Mouse (Mus musculus) ES-Bruce4 (cell line): ENCODE measurements at regions not wholly inside any gene's neighbourhood (a gene's known extent, or its start where the extent isn't known, plus 50 kb on each side); places are given as distances from the start of the nearest gene placed in this dataset.

ENCODE experiments used
- H3K27ac ChIP-seq: 2 replicates; pipeline ENCODE4 v1.5.1; 2012; ENCODE audit warnings: low read length, inconsistent platforms; ENCODE audit not compliant: insufficient read depth
- H3K27me3 ChIP-seq: 2 replicates; pipeline ENCODE4 v1.6.1; 2012; ENCODE audit warnings: mild to moderate bottlenecking, low read length, inconsistent platforms; ENCODE audit not compliant: control insufficient read depth, poor library complexity, insufficient read depth, severe bottlenecking
- H3K36me3 ChIP-seq: 2 replicates; pipeline ENCODE4 v1.6.1; 2012; ENCODE audit warnings: inconsistent platforms, mild to moderate bottlenecking, low read length, moderate library complexity; ENCODE audit not compliant: control insufficient read depth, poor library complexity, insufficient read depth, severe bottlenecking
- H3K4me1 ChIP-seq: one replicate; pipeline ENCODE4 v1.8.1; 2011; ENCODE audit warnings: low read length; ENCODE audit not compliant: control insufficient read depth, insufficient read depth
- H3K4me3 ChIP-seq: 2 replicates; pipeline ENCODE4 v1.5.1; 2011; ENCODE audit warnings: low read depth, mild to moderate bottlenecking, low read length
- H3K9ac ChIP-seq: 2 replicates; pipeline ENCODE4 v1.6.1; 2012; ENCODE audit warnings: low read depth, mild to moderate bottlenecking, inconsistent platforms; ENCODE audit not compliant: poor library complexity, severe bottlenecking
- H3K9me3 ChIP-seq: replicated peaks from 2 replicates; pipeline ENCODE4 v1.6.1; 2012; ENCODE audit warnings: mild to moderate bottlenecking, low read length, inconsistent platforms; ENCODE audit not compliant: control insufficient read depth, poor library complexity, insufficient read depth, severe bottlenecking
- CTCF ChIP-seq: IDR thresholded peaks from one replicate; pipeline ENCODE4 v1.8.1; 2011; ENCODE audit warnings: low read depth, low read length
- EP300 ChIP-seq: IDR thresholded peaks from 2 replicates; pipeline ENCODE4 v1.6.1; 2011; ENCODE audit warnings: low read depth, low read length; ENCODE audit not compliant: insufficient read depth
- POLR2A ChIP-seq: IDR thresholded peaks from one replicate; pipeline ENCODE4 v1.8.1; 2011; ENCODE audit warnings: low read length; ENCODE audit not compliant: insufficient read depth

- no peak overlapping the region for H3K9ac ChIP-seq
- H3K36me3 ChIP-seq = no peaks in the 10 kb centered on the region
- no peak overlapping the region for H3K4me3 ChIP-seq
- H3K4me1 ChIP-seq = no peaks in the 10 kb centered on the region
- no peak for TF ChIP-seq EP300
- TF ChIP-seq POLR2A = no peak
- no peak for TF ChIP-seq CTCF
- H3K9me3 ChIP-seq = no peaks in the 10 kb centered on the region; the same call in 1 of the 2 replicates
- no peaks in the 10 kb centered on the region for H3K27me3 ChIP-seq
- H3K27ac ChIP-seq = no peak overlapping the region
Observed at GRCm38 (mm10) chr14:46060622-46061381, 318.4 kb upstream of the Gm15217 start.

- TF ChIP-seq EP300 (no peak), CTCF (no peak), POLR2A (no peak)
- H3K9ac ChIP-seq = no peak overlapping the region
- H3K27me3 ChIP-seq = no peaks in the 10 kb centered on the region
- H3K36me3 ChIP-seq = no peaks in the 10 kb centered on the region
- peaks cover 3% of the 10 kb centered on the region; the same call in 1 of the 2 replicates for H3K9me3 ChIP-seq
- no peak overlapping the region for H3K4me3 ChIP-seq
- no peak overlapping the region for H3K27ac ChIP-seq
- no peaks in the 10 kb centered on the region for H3K4me1 ChIP-seq
Observed at GRCm38 (mm10) chr14:46067102-46067801, 312.0 kb upstream of the Gm15217 start.

GRCm38 (mm10) chr14:46071244-46071643, 308.0 kb upstream of the Gm15217 start:
- Histone ChIP-seq H3K9ac (no peak overlapping the region), H3K27ac (no peak overlapping the region), H3K4me3 (no peak overlapping the region), H3K4me1 (no peaks in the 10 kb centered on the region), H3K36me3 (no peaks in the 10 kb centered on the region), H3K27me3 (no peaks in the 10 kb centered on the region), H3K9me3 (peaks cover 3% of the 10 kb centered on the region; the same call in 1 of the 2 replicates)
- TF ChIP-seq CTCF = no peak
- TF ChIP-seq POLR2A = no peak
- no peak for TF ChIP-seq EP300

GRCm38 (mm10) chr14:46076738-46077137, 302.5 kb upstream of the Gm15217 start:
- no peak overlapping the region for H3K4me3 ChIP-seq
- no peaks in the 10 kb centered on the region for H3K9me3 ChIP-seq
- TF ChIP-seq POLR2A (no peak), EP300 (no peak), CTCF (no peak)
- no peaks in the 10 kb centered on the region for H3K36me3 ChIP-seq
- H3K4me1 ChIP-seq = no peaks in the 10 kb centered on the region
- no peak overlapping the region for H3K9ac ChIP-seq
- H3K27me3 ChIP-seq = no peaks in the 10 kb centered on the region
- no peak overlapping the region for H3K27ac ChIP-seq

- Histone ChIP-seq H3K4me1 (no peaks in the 10 kb centered on the region), H3K27me3 (no peaks in the 10 kb centered on the region), H3K36me3 (no peaks in the 10 kb centered on the region), H3K9ac (no peak overlapping the region), H3K4me3 (no peak overlapping the region), H3K9me3 (no peaks in the 10 kb centered on the region), H3K27ac (no peak overlapping the region)
- no peak for TF ChIP-seq CTCF
Observed at GRCm38 (mm10) chr14:46077406-46078131, 301.6 kb upstream of the Gm15217 start.
